Mouse (Mus musculus): ENCODE measurements around the gene Smim23. TPM values are rescaled to one million over a fixed set of nuclear protein-coding genes. Genes with fewer than 3 reads are reported as not detected.

Gene Smim23
- total and polyA plus RNA-seq, 2 experiments from 2014 or later: not detected

DNA sequence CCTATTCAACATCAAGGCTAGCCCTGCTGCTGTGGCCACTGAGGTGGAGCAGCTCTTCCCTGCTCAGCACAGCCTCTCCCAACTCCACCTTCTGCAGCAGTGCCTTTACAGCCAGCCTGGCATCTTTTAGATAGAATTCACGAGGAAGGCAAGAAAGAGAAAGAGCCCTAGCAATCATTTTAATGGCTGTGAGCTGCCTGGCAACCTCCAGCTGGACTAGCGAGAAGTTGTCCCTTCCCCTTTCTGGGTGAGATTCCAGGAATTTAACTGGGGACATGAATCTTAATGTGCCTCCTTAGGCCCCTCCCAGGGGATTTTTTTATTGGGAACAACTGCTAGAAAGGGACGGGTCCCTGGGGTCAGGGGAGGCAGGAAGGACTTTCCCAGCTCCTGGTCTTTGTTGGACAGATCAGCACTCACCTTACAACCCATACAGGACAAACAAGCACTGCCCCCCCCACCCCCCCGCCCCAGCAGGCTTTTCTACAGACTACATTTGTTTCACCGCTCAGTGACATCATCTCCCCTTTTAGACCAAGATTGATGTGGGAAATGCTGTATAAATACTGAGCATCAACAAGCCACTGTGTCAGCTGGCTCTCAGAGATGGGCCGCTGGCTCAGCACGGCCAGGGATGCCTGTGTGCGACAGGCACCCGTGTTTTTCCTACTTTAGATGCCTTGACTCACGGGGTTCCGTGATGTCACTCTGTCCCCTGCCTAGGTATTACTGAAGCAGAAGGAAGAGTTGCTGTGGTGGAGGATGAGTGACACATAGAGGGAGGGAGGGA, 43.5 kb downstream of the Smim23 start:
- WGBS: 39% methylated on average over 11 of the region's 11 CpGs
- 0 out of 2 replicates have a peak, but pooled peaks cover 15% of the 10 kb centered on the region for H3K4me1 ChIP-seq (ENCODE audit: control insufficient read depth, insufficient read depth)
- ATAC-seq (ENCODE audit: insufficient read depth, low read depth): 0 out of 2 replicates have a peak, but pooled peaks have one; percentile 28

DNA sequence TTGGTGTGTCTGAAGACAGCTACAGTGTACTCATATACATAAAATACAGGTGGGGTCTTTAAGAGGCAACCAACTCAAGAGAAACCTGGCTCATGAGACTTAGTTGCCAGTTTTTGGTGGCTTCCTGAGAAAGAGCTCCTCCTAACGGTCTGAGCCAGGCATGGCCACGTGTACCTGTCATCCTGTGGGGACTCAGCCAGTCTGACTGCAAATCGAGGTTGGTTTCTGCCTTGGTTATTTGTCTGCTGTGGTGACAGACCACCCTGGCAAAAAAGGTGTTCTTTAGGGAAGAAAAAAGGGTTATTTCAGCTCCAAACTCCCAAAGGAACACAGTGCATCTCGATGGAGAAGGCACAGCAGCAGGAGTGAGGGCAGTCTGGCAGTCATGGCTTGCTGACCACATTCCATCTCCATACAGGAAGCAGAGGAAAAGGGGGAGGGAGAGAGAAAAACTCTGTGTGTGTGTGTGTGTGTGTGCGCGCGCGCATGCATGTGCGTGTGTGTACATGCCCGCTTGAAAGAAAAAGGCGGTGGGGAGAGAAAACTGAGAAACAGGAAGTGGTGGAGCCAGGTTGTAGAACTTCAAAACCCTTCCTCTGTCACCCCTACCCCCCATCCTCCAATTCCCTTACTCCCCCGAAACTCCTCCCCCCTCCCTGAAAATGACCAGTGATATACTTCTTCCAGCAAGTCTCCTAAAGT, 55.6 kb downstream of the Smim23 start:
- ATAC-seq (ENCODE audit: insufficient read depth, low read depth) (no peak), DNase-seq (ENCODE audit: low spot score) (no peak)
- no peak overlapping the region for H3K4me3 ChIP-seq (ENCODE audit: low read depth, low read length)
- H3K36me3 ChIP-seq (replicated peaks; ENCODE audit: control insufficient read depth, insufficient read depth, low read length): no peaks in the 10 kb centered on the region
- H3K4me1 ChIP-seq (ENCODE audit: control insufficient read depth, insufficient read depth): no peaks in the 10 kb centered on the region
- H3K27me3 ChIP-seq (ENCODE audit: control insufficient read depth, insufficient read depth, low read length): no peaks in the 10 kb centered on the region
- TF ChIP-seq CTCF (IDR thresholded peaks at IDR 0.05; ENCODE audit: low read depth): no peak
- no peak overlapping the region for H3K4me2 ChIP-seq (ENCODE audit: low read depth, low read length)
- no peak overlapping the region for H3K9ac ChIP-seq (replicated peaks; ENCODE audit: low read depth, low read length)
- H3K9me3 ChIP-seq (replicated peaks; ENCODE audit: control insufficient read depth, low read length): no peaks in the 10 kb centered on the region
- WGBS: 74% methylated on average over 12 of the region's 12 CpGs
- no peak overlapping the region for H3K27ac ChIP-seq (ENCODE audit: low read depth)

More for the DNA sequence above, 43.5 kb downstream of the Smim23 start:
- H3K27ac ChIP-seq (ENCODE audit: low read depth): no peak overlapping the region
- H3K4me2 ChIP-seq (ENCODE audit: low read depth, low read length): no peak overlapping the region
- no peak overlapping the region for H3K4me3 ChIP-seq (ENCODE audit: low read depth, low read length)
- H3K9me3 ChIP-seq (replicated peaks; ENCODE audit: control insufficient read depth, low read length): 0 out of 2 replicates have a peak, but pooled peaks cover 3% of the 10 kb centered on the region
- no peak for TF ChIP-seq EP300 (IDR thresholded peaks at IDR 0.05; ENCODE audit: low read depth)
- no peaks in the 10 kb centered on the region for H3K36me3 ChIP-seq (replicated peaks; ENCODE audit: control insufficient read depth, insufficient read depth, low read length)
- no peaks in the 10 kb centered on the region for H3K27me3 ChIP-seq (ENCODE audit: control insufficient read depth, insufficient read depth, low read length)
- no peak for DNase-seq (ENCODE audit: low spot score)
- H3K9ac ChIP-seq (replicated peaks; ENCODE audit: low read depth, low read length): no peak overlapping the region

Other genes starting within 250 kb of the Smim23 start
- 58.3 and 80.4 TPM in 2 replicates for gene Fbxw11, start 181.9 kb downstream of the Smim23 start, total RNA-seq (2014; rRNA removed; ENCODE audit: low replicate concordance)
- 40.5 and 45.9 TPM in 2 replicates for gene Fbxw11, start 181.9 kb downstream of the Smim23 start, polyA plus RNA-seq (2015; fragmentation: Nextera tagmentation; extraction: Ambion mirVana)

All from heart, postnatal 0 days (tissue).